Mouse (Mus musculus) heart, embryonic 13.5 days (tissue): ENCODE measurements around the gene Hils1. TPM values are rescaled to one million over a fixed set of nuclear protein-coding genes. Genes with fewer than 3 reads are reported as not detected.
A peak's percentile ranks its signal among the peaks of the same experiment; 100 is the strongest.
"Not testable (repeated sequence)": the region's sequence is repeated elsewhere in the genome, so short reads cannot be mapped to it uniquely, and the experiment has no call there.

Experiments used
- ATAC-seq: fragments of 200-750 bp; cut with Nextera tagmentation; 2 replicates; pipeline ENCODE4 v1.8.0; 2017; ENCODE audit warnings: moderate TSS enrichment; ENCODE audit not compliant: insufficient number of reproducible peaks, low FRiP score, low TSS enrichment; ENCODE audit errors: extremely low read depth
- H3K27ac ChIP-seq: fragments of 300-500 bp; sonication (generic); replicated peaks from 2 replicates; pipeline ENCODE4 v1.5.1; 2015; ENCODE audit warnings: moderate library complexity, mild to moderate bottlenecking, inconsistent platforms
- H3K27me3 ChIP-seq: fragments of 300-500 bp; sonication (generic); replicated peaks from 2 replicates; pipeline ENCODE4 v1.6.1; 2015; ENCODE audit warnings: mild to moderate bottlenecking, inconsistent platforms
- H3K36me3 ChIP-seq: fragments of 300-500 bp; sonication (generic); 2 replicates; pipeline ENCODE4 v1.6.1; 2015; ENCODE audit warnings: mild to moderate bottlenecking, inconsistent platforms
- H3K4me1 ChIP-seq: fragments of 300-500 bp; sonication (generic); 2 replicates; pipeline ENCODE4 v1.6.1; 2015; ENCODE audit warnings: inconsistent platforms
- H3K4me2 ChIP-seq: fragments of 300-500 bp; sonication (generic); 2 replicates; pipeline ENCODE4 v1.6.1; 2015; ENCODE audit warnings: inconsistent platforms, mild to moderate bottlenecking, moderate library complexity
- H3K4me3 ChIP-seq: fragments of 300-500 bp; sonication (generic); 2 replicates; pipeline ENCODE4 v1.5.1; 2015; ENCODE audit warnings: moderate library complexity, mild to moderate bottlenecking, inconsistent platforms
- H3K9ac ChIP-seq: fragments of 300-500 bp; sonication (generic); 2 replicates; pipeline ENCODE4 v1.6.1; 2015; ENCODE audit warnings: inconsistent platforms, mild to moderate bottlenecking, moderate library complexity
- H3K9me3 ChIP-seq: fragments of 300-500 bp; sonication (generic); 2 replicates; pipeline ENCODE4 v1.6.1; 2016; ENCODE audit warnings: inconsistent platforms
- WGBS: fragments of 180-500 bp; shearing (Covaris S2); methylation state at CpG from one replicate; pipeline ENCODE4 v1.1.7; 2015; ENCODE audit warnings: mixed read lengths; 5-methylcytosine and 5-hydroxymethylcytosine counted together
- polyA plus RNA-seq: library from polyadenylated mRNA; unstranded; fragments of >200 nt; fragmentation: Nextera tagmentation; extraction: Ambion mirVana; gene quantifications from 2 replicates; pipeline ENCODE4 v1.2.1, GENCODE M21; 2015

Gene Hils1
- polyA plus RNA-seq, 1 experiment from 2014 or later: not detected

DNA sequence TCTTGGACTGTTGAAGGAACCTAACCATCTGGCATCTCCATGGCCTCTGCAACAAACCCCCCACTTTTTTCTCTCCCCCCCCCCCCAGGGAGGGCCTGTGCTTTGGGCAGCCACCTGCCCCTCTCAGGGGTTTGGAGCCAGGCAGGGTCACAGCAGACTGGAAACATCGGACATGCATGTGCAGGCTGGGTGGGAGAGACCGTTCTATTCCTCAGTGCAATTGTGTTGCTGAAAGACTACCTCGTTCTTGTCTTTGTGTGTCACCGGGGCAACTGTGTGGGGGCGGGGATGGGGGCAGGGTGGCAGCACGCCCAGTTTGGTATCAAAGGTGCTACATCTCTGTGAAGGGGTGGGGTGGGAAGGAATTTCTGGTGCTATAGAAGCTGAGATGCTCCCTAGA lies 15.2 kb upstream of the Hils1 start:
- WGBS: 16% methylated on average over 6 of the region's 6 CpGs
- peaks cover 6% of the 10 kb centered on the region for H3K4me1 ChIP-seq
- peaks cover 10% of the 10 kb centered on the region; the same call in 1 of the 2 replicates for H3K27me3 ChIP-seq
- H3K4me3 ChIP-seq: no peak overlapping the region
- peaks cover 45% of the 10 kb centered on the region for H3K36me3 ChIP-seq
- H3K9me3 ChIP-seq: no peaks in the 10 kb centered on the region
- no peak for ATAC-seq
- H3K9ac ChIP-seq: no peak overlapping the region
- no peak overlapping the region for H3K4me2 ChIP-seq
- peak overlapping the region; percentile 17; the same call in 1 of the 2 replicates for H3K27ac ChIP-seq

DNA sequence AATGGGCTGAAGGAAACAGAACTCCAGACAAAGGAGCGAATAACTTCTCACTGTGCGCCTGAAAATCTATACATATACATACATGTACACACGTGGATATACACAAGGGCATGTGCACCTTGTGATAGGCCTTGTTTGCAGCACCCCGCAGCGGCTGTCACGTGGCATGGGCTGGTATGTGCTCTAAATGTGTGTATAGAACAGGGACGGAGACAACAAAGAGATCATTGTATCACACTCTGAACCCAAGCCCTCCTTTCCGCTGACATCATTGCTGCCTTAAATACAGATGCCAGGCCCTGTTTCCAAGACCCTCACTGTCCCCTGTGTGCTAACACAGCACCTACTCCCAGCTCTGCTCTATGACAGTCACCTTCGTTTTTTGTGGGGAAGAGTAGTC lies 12.3 kb upstream of the Hils1 start:
- 70% methylated on average over 9 of the region's 9 CpGs for WGBS
- peaks cover 16% of the 10 kb centered on the region for H3K36me3 ChIP-seq
- H3K27ac ChIP-seq: peak overlapping the region; percentile 70
- no peak overlapping the region; the same call in 1 of the 2 replicates for H3K9ac ChIP-seq
- H3K4me2 ChIP-seq: peak overlapping the region; percentile 43
- H3K27me3 ChIP-seq: peaks cover 8% of the 10 kb centered on the region; the same call in 1 of the 2 replicates
- H3K4me1 ChIP-seq: peaks cover 20% of the 10 kb centered on the region
- H3K4me3 ChIP-seq: peak overlapping the region; percentile 34
- no peak for ATAC-seq
- no peaks in the 10 kb centered on the region for H3K9me3 ChIP-seq

DNA sequence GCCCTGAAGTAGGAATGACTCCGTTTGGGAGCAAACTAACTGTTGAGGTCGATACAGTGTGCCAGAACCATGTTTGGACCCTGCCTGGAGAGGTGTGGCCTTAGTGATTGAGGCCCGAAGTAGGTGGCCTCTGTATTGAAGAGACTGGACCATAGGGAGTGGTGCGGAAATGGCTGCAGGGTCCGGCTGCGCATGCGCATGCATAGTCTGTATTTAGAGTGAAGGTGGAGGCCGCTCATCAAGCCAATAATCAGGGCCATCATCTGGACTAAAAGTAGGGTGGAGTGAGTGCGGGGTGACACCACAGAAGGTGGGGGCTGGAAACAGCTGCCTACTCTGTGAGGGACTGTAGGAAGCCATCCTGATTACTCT lies 9.7 kb upstream of the Hils1 start:
- H3K9ac ChIP-seq: no peak overlapping the region
- peak overlapping the region; percentile 74 for H3K27ac ChIP-seq
- no peaks in the 10 kb centered on the region for H3K9me3 ChIP-seq
- ATAC-seq: no peak
- 0 out of 2 replicates have a peak overlapping the region, but pooled peaks have one; percentile 25 for H3K4me2 ChIP-seq
- WGBS: 76% methylated on average over 9 of the region's 9 CpGs
- 0 out of 2 replicates have a peak, but pooled peaks cover 8% of the 10 kb centered on the region for H3K27me3 ChIP-seq
- no peak overlapping the region for H3K4me3 ChIP-seq
- H3K36me3 ChIP-seq: 0 out of 2 replicates have a peak, but pooled peaks cover 2% of the 10 kb centered on the region
- peaks cover 19% of the 10 kb centered on the region for H3K4me1 ChIP-seq

DNA sequence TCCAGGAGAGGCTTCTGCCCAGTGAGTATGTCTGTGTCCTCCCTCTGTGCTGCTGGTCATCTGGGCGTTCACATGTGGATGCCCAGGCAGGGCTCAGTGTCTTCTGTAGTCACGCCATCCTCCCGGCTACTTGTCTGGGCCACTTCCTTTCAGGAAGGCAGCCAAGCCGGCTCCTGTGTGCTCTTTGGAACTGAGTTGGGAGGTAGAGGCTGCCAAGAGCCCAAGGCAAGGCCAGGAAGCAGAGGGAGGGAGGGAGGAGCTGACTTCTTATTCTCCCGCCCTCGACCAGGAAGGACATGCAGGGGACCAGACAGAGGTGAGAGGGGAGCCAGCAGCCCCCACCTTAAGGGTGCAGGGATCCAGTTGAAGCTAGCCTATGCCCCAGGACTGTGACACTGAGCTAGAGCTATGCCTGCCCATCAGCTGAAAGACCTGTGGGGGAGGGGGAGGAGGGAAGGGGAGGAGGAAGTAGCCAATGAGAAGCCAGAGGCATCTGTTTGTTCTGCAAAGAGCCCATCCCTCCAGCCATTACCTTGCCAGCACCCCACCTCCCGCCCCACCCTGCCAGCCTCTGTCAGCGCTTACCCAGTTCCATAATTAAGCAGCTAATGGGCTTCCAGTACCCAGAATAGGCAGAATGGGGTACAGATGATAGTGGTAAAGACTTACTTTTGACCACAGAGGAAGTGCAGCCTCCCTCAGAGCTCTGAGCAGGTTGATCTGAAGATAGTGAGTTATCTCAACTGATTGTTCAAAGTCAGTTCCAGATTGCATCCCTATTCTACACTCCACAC lies 9.1 kb upstream of the Hils1 start:
- Histone ChIP-seq H3K4me1 (peaks cover 24% of the 10 kb centered on the region), H3K27me3 (0 out of 2 replicates have a peak, but pooled peaks cover 8% of the 10 kb centered on the region), H3K9ac (no peak overlapping the region), H3K36me3 (no peaks in the 10 kb centered on the region), H3K9me3 (no peaks in the 10 kb centered on the region), H3K27ac (peak overlapping the region; percentile 74), H3K4me2 (peak overlapping the region; percentile 25; the same call in 1 of the 2 replicates), H3K4me3 (no peak overlapping the region)
- WGBS: 18% methylated on average over 8 of the region's 8 CpGs
- ATAC-seq: peak; percentile 52; the same call in 1 of the 2 replicates

DNA sequence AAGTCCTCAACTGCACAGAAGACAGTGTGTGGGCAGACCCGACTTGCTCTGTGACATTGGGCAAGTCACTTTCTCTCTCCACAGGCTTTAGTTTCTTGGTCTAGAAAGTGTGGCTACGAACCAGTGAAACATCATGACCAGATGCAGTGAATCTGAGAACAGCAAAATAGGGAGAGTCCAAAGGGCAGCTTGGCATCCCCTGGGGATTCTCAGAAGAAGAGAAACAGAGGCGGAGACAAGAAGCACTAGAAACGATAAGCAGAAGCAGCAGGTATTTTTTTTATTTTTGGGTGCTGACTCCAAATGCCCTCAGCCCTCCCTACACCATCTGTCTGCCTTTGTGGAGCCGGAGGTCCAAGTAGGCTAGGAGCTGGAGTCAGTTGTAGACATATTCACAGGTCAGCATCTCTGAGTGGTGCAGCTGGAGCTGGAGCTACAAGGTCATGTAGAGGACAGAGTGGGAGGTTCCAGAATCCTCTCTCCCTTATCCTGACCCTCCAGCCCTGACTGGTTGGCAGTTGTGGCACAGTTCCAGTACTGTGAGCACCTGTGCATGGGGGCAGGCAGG lies 4.8 kb upstream of the Hils1 start:
- 63% methylated on average over 5 of the region's 5 CpGs for WGBS
- H3K27me3 ChIP-seq: no peaks in the 10 kb centered on the region
- H3K9me3 ChIP-seq: no peaks in the 10 kb centered on the region
- no peak overlapping the region for H3K4me3 ChIP-seq
- no peak for ATAC-seq
- no peaks in the 10 kb centered on the region for H3K36me3 ChIP-seq
- H3K4me1 ChIP-seq: peaks cover 23% of the 10 kb centered on the region
- H3K4me2 ChIP-seq: no peak overlapping the region
- H3K27ac ChIP-seq: no peak overlapping the region
- H3K9ac ChIP-seq: no peak overlapping the region

DNA sequence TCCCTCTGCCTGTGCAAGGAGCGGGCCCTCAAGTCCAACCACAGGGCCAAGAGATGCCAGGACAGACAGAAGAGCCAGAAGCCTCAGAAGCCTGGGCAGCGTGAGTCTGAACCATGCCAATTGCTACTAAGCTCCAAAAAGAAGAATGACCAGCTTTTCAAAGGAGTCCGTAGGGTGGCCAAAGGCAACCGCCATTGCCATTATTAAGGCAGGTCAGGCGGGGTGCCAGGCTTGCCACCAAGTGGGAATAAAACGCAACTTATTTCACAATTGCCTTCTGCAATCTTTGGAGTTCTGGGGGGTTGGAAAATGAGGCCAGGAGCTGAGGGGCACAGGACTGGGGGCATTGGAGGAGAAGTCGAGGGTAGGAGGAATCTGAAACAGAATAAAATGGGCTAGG lies 794 bp downstream of the Hils1 start:
- Histone ChIP-seq H3K9me3 (no peaks in the 10 kb centered on the region), H3K4me2 (no peak overlapping the region), H3K4me1 (peaks cover 10% of the 10 kb centered on the region; the same call in 1 of the 2 replicates), H3K9ac (no peak overlapping the region; the same call in 1 of the 2 replicates), H3K27ac (no peak overlapping the region), H3K36me3 (no peaks in the 10 kb centered on the region), H3K27me3 (peaks cover 11% of the 10 kb centered on the region; the same call in 1 of the 2 replicates), H3K4me3 (no peak overlapping the region)
- no peak for ATAC-seq
- WGBS: 70% methylated on average over 7 of the region's 7 CpGs

DNA sequence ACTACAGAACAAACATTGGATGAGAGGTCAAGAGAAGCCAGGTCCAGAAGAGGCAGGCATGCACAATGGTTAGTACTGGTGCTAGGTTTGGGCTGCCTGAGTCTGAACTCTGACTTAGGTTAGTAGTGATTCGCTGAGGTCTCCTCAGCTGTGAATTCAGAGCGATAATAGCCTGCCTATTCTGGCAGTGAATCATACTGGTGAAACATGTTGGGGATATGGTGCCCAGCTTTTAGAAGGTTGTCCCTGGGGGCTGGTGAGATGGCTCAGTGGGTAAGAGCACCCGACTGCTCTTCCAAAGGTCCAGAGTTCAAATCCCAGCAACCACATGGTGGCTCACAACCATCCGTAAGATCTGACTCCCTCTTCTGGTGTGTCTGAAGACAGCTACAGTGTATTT lies 2.3 kb downstream of the Hils1 start:
- H3K36me3 ChIP-seq, H3K9ac ChIP-seq, H3K4me2 ChIP-seq, H3K4me3 ChIP-seq, H3K9me3 ChIP-seq, ATAC-seq, H3K27ac ChIP-seq: not testable (repeated sequence)
- Histone ChIP-seq H3K4me1 (peaks cover 23% of the 10 kb centered on the region; the same call in 1 of the 2 replicates), H3K27me3 (peaks cover 11% of the 10 kb centered on the region; the same call in 1 of the 2 replicates)
- 88% methylated on average over 4 of the region's 4 CpGs for WGBS

DNA sequence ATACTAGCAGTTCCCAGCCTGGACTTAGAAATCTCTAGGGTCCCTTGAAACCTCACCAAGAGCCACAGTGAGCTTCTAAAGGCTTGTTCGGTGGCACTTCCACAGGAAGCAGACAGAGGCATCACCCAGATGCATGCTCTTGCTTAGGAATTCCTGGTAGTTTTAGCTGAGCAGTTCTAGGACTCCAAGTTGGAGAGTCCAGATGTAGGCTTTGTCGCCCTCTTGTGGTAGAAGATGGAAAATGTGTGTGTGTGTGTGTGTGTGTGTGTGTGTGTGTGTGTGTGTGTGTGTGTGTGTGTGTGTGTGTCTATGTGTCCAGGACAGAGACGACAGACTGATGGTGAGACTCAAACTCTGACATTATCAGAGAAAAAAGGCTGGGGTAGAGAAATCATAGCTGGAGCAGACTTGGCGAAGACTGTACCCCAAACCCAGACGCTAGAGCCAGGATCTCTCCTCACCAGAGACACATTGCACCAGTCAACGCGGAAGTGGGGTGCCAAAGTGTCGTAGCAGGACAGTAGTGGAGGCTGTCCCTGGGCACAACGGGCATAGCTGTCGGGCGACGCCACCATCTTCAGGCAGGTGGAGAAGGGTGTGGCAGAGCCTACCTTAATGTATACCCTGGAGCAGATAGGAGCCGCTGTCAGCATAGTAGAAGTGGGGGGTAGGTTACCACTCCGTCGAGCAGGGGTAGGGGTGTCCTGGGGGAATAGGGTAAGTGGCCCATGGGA lies 3.0 kb downstream of the Hils1 start:
- H3K4me1 ChIP-seq: peaks cover 30% of the 10 kb centered on the region
- no peak overlapping the region for H3K4me2 ChIP-seq
- peaks cover 11% of the 10 kb centered on the region; the same call in 1 of the 2 replicates for H3K27me3 ChIP-seq
- no peak overlapping the region for H3K27ac ChIP-seq
- H3K9me3 ChIP-seq: no peaks in the 10 kb centered on the region
- H3K4me3 ChIP-seq: no peak overlapping the region
- no peak overlapping the region for H3K9ac ChIP-seq
- H3K36me3 ChIP-seq: no peaks in the 10 kb centered on the region
- 62% methylated on average over 15 of the region's 15 CpGs for WGBS
- no peak for ATAC-seq

DNA sequence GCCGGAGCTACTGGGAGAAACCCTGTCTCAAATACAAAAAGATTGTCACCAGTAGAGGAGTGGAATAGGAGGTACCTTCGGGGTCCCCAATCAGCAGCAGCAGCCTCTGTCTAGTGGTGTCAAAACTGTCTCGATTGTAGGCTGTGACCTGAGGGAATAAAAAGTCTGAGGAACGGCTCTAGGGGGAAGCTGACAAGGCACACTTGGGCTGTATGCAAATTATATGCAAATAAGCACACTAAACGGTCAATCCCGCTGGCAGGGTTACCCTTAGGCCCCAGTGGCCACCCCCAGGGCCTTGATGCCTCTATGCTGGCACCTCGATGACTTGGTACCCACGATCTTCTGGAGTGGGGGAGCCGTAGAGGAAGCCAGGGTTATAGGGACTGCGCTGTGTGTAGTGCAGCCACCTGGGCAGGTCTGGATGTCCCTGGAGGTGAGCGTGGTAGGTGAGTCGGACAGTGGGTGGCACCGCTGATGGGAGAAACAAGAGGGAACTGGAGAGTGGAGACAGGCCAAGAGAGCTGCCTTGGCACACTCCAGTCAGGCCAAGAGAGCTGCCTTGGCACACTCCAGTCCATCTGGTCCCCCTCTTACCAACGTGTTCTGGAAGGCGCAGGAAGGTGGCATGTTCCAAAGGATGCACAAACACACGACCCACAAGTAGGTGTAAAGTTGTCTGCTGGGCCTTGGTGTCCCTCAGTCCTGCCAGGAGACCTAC lies 4.7 kb downstream of the Hils1 start:
- Histone ChIP-seq H3K27me3 (peaks cover 11% of the 10 kb centered on the region; the same call in 1 of the 2 replicates), H3K4me2 (peak overlapping the region; percentile 64), H3K27ac (no peak overlapping the region), H3K4me3 (peak overlapping the region; percentile 41), H3K9me3 (no peaks in the 10 kb centered on the region), H3K9ac (peak overlapping the region; percentile 74), H3K4me1 (peaks cover 47% of the 10 kb centered on the region), H3K36me3 (no peaks in the 10 kb centered on the region)
- WGBS: 69% methylated on average over 16 of the region's 16 CpGs
- no peak for ATAC-seq

DNA sequence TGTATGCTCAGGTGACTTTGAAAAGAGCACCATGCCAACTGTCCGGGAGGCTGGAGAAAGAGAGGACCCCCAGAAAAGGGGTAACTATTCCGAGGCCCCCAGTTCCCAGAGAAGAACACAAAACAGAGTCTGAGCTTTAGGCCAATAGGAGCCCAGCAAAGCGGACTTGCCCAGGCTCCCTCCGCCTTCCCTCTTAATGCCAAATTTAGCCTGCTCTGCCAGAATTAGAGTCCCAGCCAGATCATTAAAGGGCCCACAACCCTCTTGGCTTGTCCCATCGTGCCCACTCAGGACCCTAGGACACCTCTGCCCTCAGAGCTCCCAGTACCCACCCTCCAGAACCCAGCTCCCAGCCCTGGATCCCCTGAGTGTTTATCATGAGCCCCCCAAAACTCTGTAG lies 5.5 kb downstream of the Hils1 start:
- no peaks in the 10 kb centered on the region for H3K9me3 ChIP-seq
- H3K4me2 ChIP-seq: peak overlapping the region; percentile 64
- H3K9ac ChIP-seq: peak overlapping the region; percentile 74
- ATAC-seq: no peak
- peaks cover 11% of the 10 kb centered on the region; the same call in 1 of the 2 replicates for H3K27me3 ChIP-seq
- 31% methylated on average over 5 of the region's 5 CpGs for WGBS
- H3K4me3 ChIP-seq: peak overlapping the region; percentile 41
- peaks cover 55% of the 10 kb centered on the region for H3K4me1 ChIP-seq
- H3K36me3 ChIP-seq: no peaks in the 10 kb centered on the region
- peak overlapping the region; percentile 79 for H3K27ac ChIP-seq
